Mouse (Mus musculus) liver, postnatal 0 days (tissue): ENCODE measurements at regions not wholly inside any gene's neighbourhood (a gene's known extent, or its start where the extent isn't known, plus 50 kb on each side); places are given as distances from the start of the nearest gene placed in this dataset.
A peak's percentile ranks its signal among the peaks of the same experiment; 100 is the strongest.

Experiments used
- ATAC-seq: fragments of 200-750 bp; cut with Nextera tagmentation; 2 replicates; pipeline ENCODE4 v1.8.0; 2017; ENCODE audit warnings: mild to moderate bottlenecking, moderate library complexity
- DNase-seq: peaks from one replicate; pipeline ENCODE4 v3.0.0-alpha.2; 2016
- H3K27ac ChIP-seq: fragments of 300-500 bp; sonication (generic); 2 replicates; pipeline ENCODE4 v1.5.1; 2014; ENCODE audit warnings: antibody characterized with exemption, moderate library complexity, mild to moderate bottlenecking, low read depth
- H3K27me3 ChIP-seq: fragments of 300-500 bp; sonication (generic); 2 replicates; pipeline ENCODE4 v1.6.1; 2014; ENCODE audit warnings: low read length, control low read depth, mixed read lengths; ENCODE audit not compliant: insufficient read depth
- H3K36me3 ChIP-seq: fragments of 300-500 bp; sonication (generic); replicated peaks from 2 replicates; pipeline ENCODE4 v1.6.1; 2014; ENCODE audit warnings: mild to moderate bottlenecking, control low read depth, low read length, moderate library complexity, mixed read lengths; ENCODE audit not compliant: insufficient read depth
- H3K4me1 ChIP-seq: fragments of 300-500 bp; sonication (generic); 2 replicates; pipeline ENCODE4 v1.6.1; 2014; ENCODE audit warnings: antibody characterized with exemption, mild to moderate bottlenecking, control low read depth; ENCODE audit not compliant: insufficient read depth
- H3K4me2 ChIP-seq: fragments of 300-500 bp; sonication (generic); 2 replicates; pipeline ENCODE4 v1.6.1; 2014; ENCODE audit warnings: low read depth, mild to moderate bottlenecking, low read length, moderate library complexity, mixed read lengths
- H3K4me3 ChIP-seq: fragments of 300-500 bp; sonication (generic); 2 replicates; pipeline ENCODE4 v1.5.1; 2014; ENCODE audit warnings: low read depth, low read length
- H3K9ac ChIP-seq: fragments of 300-500 bp; sonication (generic); replicated peaks from 2 replicates; pipeline ENCODE4 v1.6.1; 2014; ENCODE audit warnings: mild to moderate bottlenecking, moderate library complexity
- H3K9me3 ChIP-seq: fragments of 300-500 bp; sonication (generic); 2 replicates; pipeline ENCODE4 v1.6.1; 2016; ENCODE audit warnings: mild to moderate bottlenecking, control low read depth, low read length, mixed read lengths
- CTCF ChIP-seq: sonication (generic); IDR thresholded peaks from 2 replicates; pipeline ENCODE4 v1.5.1; 2016; ENCODE audit warnings: antibody characterized with exemption, low read depth
- EP300 ChIP-seq: IDR thresholded peaks from 2 replicates; pipeline ENCODE4 v1.6.1; 2016; ENCODE audit warnings: antibody characterized with exemption, low read depth, mild to moderate bottlenecking
- WGBS: fragments of 180-500 bp; shearing (Covaris S2); extraction: QIAGEN DNeasy Blood & Tissue Kit; methylation state at CpG from one replicate; pipeline ENCODE4 v1.1.7; 2014; ENCODE audit not compliant: insufficient replicate concordance; 5-methylcytosine and 5-hydroxymethylcytosine counted together

DNA sequence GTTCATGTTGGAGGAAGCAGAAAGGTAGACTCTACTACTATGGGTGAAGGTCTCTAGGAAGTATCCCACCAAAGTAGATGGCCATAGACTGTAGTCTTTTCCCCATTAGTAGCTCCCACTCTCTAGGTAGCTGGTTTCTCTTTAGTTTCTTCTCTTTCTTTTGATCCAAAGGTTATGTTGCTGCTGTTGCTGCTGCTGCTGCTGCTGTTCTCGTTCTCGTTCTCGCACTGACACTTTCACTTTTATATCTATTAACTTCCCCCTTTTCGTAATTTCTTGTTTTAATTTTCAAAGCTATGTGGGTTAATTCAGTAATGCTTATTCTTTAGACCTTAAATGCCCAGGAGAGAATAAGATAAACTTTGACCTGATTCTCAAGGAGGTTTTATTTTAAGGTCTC, 58.3 kb downstream of the Tmem100 start:
- Histone ChIP-seq H3K4me3 (no peak overlapping the region), H3K9ac (no peak overlapping the region), H3K4me1 (no peaks in the 10 kb centered on the region), H3K4me2 (peak overlapping the region; percentile 38; the same call in 1 of the 2 replicates), H3K36me3 (no peaks in the 10 kb centered on the region), H3K9me3 (no peaks in the 10 kb centered on the region), H3K27me3 (no peaks in the 10 kb centered on the region), H3K27ac (no peak overlapping the region)
- DNase-seq (no peak), ATAC-seq (no peak)
- WGBS: 44% methylated on average over 4 of the region's 4 CpGs
- no peak for TF ChIP-seq EP300
- TF ChIP-seq CTCF: no peak

DNA sequence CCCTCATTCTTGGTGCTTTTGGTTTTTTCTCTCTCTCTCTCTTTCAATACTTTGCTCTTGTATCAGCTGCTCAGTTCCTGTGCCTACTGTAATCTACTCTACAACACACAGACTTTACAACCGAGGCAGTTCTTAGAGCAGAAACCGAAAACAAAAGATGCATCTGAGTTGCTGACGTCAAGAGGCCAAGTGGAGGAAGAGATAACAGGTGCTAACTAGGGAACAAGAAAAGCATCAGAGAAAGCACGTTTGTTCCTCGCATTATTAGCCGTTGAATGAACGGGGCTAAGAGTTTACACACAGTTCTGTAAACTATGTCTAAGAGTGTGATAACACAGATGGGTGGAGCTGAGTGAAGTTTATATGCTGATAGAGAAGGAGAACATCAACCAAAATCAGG, 63.9 kb downstream of the Tmem100 start:
- no peak for ATAC-seq
- no peak overlapping the region for H3K27ac ChIP-seq
- WGBS: 29% methylated on average over 7 of the region's 7 CpGs
- H3K4me1 ChIP-seq: peaks cover 4% of the 10 kb centered on the region; the same call in 1 of the 2 replicates
- TF ChIP-seq EP300 (peak; percentile 85), CTCF (no peak)
- H3K9ac ChIP-seq: no peak overlapping the region
- H3K4me2 ChIP-seq: no peak overlapping the region
- H3K4me3 ChIP-seq: no peak overlapping the region
- no peaks in the 10 kb centered on the region for H3K27me3 ChIP-seq
- no peaks in the 10 kb centered on the region for H3K9me3 ChIP-seq
- H3K36me3 ChIP-seq: no peaks in the 10 kb centered on the region
- no peak for DNase-seq

DNA sequence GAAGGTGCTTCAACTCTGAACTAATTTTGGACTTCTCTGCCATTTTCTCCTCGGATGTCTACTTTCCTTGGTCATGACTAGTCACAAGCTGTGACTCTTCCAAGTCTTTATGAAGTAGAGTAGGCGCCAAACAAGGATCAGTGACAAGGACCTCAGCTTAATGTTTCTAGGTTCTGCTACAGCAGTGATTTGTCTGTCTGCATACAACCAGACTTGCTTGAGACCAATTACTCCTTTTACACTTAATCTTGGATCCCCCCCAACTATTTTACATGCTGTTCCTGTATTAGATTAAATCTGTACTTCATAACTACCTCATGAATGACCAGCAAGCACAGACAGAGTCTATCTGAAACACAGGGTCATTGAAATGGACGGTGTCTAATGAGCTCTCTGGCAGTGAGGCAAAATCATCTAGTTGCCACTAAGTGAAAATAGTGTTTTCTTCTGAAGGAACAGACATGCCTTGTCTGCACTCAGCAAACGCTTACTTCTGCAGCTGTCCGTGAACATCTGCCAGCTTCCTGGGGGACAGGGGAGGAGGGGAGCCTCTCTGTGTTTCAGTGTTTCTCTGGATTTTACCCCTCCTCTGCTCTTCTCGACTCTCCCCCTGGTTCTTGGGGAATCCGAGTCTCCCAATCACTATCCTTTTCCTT, 64.7 kb downstream of the Tmem100 start:
- ATAC-seq: no peak
- Histone ChIP-seq H3K4me3 (no peak overlapping the region), H3K9ac (no peak overlapping the region), H3K27me3 (no peaks in the 10 kb centered on the region), H3K27ac (no peak overlapping the region), H3K9me3 (no peaks in the 10 kb centered on the region), H3K4me1 (peaks cover 6% of the 10 kb centered on the region; the same call in 1 of the 2 replicates), H3K36me3 (no peaks in the 10 kb centered on the region), H3K4me2 (no peak overlapping the region)
- WGBS: 64% methylated on average over 7 of the region's 7 CpGs
- TF ChIP-seq CTCF: no peak
- TF ChIP-seq EP300: no peak
- no peak for DNase-seq

DNA sequence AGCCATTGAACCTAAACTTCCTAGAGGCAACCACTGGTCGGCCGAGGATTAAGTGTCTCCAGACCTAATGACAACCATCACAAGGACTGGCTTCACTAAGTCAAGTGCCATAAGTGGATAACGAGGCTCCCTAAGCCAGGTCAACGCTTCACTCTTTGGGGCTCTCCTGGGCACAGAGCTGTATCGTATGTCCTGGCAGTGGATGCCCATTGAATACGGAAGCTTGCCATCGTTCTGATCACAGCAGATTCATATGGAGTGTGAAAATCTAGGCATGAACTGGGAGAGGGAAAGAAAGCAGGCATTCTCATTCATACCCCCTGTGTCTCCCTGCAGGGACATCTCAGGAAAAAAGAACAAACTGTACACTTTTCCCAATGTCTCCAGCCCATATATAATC, 68.3 kb downstream of the Tmem100 start:
- Histone ChIP-seq H3K4me2 (no peak overlapping the region), H3K27ac (no peak overlapping the region), H3K27me3 (no peaks in the 10 kb centered on the region), H3K9me3 (no peaks in the 10 kb centered on the region), H3K36me3 (no peaks in the 10 kb centered on the region), H3K4me1 (peaks cover 6% of the 10 kb centered on the region; the same call in 1 of the 2 replicates), H3K4me3 (no peak overlapping the region), H3K9ac (no peak overlapping the region)
- DNase-seq (no peak), ATAC-seq (no peak)
- no peak for TF ChIP-seq CTCF
- no peak for TF ChIP-seq EP300
- 86% methylated on average over 7 of the region's 7 CpGs for WGBS

DNA sequence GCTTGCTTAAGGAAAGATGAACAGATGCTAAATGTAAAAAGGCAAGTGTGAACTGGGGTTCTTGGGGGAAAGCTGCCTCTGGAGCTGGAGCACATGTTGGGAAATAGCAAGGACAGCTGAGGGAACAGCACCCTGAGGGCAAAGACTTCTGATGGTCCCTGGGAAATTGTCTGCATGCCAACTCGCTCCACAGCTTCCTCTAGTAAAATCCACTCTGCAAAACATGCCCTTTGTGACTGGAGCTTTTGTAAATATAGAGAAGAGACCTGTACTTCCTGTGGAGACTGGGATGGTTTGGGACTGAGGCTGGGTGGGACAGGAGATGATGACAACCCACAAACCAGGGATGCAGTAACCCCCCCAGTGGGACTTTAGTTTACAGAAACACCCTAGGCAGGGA, 69.0 kb downstream of the Tmem100 start:
- WGBS: 22% methylated on average over 1 of the region's 1 CpGs
- Histone ChIP-seq H3K9ac (no peak overlapping the region), H3K9me3 (no peaks in the 10 kb centered on the region), H3K4me1 (peaks cover 4% of the 10 kb centered on the region; the same call in 1 of the 2 replicates), H3K4me3 (no peak overlapping the region), H3K36me3 (no peaks in the 10 kb centered on the region), H3K27ac (no peak overlapping the region), H3K27me3 (no peaks in the 10 kb centered on the region), H3K4me2 (no peak overlapping the region)
- ATAC-seq (no peak), DNase-seq (no peak)
- no peak for TF ChIP-seq EP300
- TF ChIP-seq CTCF: no peak

DNA sequence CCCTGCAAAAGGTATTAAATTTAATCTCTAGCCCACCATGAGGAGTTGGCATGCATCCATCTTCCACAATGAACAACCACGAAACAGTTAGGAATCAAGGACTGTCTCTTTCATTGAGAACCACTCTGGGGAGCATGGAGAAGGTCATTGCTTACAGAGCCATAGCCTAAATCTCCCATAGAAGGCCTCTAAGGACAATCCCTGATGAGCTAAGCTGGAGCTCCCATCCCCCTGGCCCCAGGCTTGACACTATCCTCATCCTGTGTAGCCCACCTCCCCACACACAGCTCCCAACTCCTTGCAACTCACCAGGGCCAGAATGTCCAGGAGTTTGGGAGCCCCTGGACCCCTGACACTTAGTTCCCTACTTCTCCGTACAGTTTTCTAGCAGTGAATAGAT, 70.0 kb downstream of the Tmem100 start:
- Histone ChIP-seq H3K4me3 (no peak overlapping the region), H3K4me1 (0 out of 2 replicates have a peak, but pooled peaks cover 2% of the 10 kb centered on the region), H3K36me3 (no peaks in the 10 kb centered on the region), H3K27me3 (no peaks in the 10 kb centered on the region), H3K27ac (no peak overlapping the region), H3K9me3 (no peaks in the 10 kb centered on the region), H3K4me2 (no peak overlapping the region), H3K9ac (no peak overlapping the region)
- DNase-seq (no peak), ATAC-seq (no peak)
- TF ChIP-seq CTCF (no peak), EP300 (no peak)
- WGBS: 76% methylated on average over 2 of the region's 2 CpGs

DNA sequence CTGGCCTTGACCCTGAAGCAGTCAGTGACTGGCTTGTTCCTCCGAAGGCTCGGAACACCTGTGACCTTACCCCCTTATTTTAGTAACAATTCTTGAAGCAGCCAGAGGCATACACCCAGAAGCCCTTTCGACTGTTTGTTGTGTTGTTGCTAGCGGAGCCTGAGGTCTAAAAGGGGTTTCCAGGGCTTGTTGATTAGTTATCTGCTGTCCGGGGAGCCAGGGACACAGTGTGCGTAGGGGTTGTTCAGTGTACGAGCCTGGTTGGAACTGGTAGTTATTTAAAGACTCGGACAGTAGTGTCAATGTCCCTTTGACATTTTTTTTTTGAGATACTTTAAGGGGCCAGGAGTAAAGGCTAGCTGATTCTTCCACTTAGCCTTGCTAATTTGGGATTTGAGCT, 71.1 kb downstream of the Tmem100 start:
- no peak for TF ChIP-seq CTCF
- no peak; the same call in 1 of the 2 replicates for TF ChIP-seq EP300
- H3K27me3 ChIP-seq: no peaks in the 10 kb centered on the region
- H3K9me3 ChIP-seq: no peaks in the 10 kb centered on the region
- ATAC-seq (no peak), DNase-seq (no peak)
- 63% methylated on average over 8 of the region's 8 CpGs for WGBS
- H3K4me2 ChIP-seq: no peak overlapping the region
- H3K4me3 ChIP-seq: no peak overlapping the region
- H3K27ac ChIP-seq: no peak overlapping the region
- no peak overlapping the region for H3K9ac ChIP-seq
- H3K4me1 ChIP-seq: 0 out of 2 replicates have a peak, but pooled peaks cover 2% of the 10 kb centered on the region
- H3K36me3 ChIP-seq: no peaks in the 10 kb centered on the region
